Mouse (Mus musculus) T-helper 2 cell (primary cell): Measurements from ENCODE around the gene Npc1l1.

Experiments used
- in situ Hi-C: fragments of 300-600 bp; cut with MboI, MseI; formaldehyde crosslinking; loops from one replicate; pipeline ENCODE4 v1.15.1; 2025; ENCODE audit warnings: high pct_unique_total_duplicates

Gene Npc1l1

GRCm38 (mm10) chr11:6163062-6163461 lies 66.9 kb downstream of the Npc1l1 start:
- in situ Hi-C loops = no loop called here

- in situ Hi-C loops = no loop called here
Measured at GRCm38 (mm10) chr11:6161549-6161948, 68.4 kb downstream of the Npc1l1 start.
